8 mouse cellular contexts compared by ENCODE assay signal in genomic region chr3:126746148-126746803, GRCm38 (mm10).
A peak's percentile ranks its signal among the peaks of the same experiment; 100 is the strongest.
DNase-seq lines count a peak whose midpoint lies in the region; ATAC-seq lines count a peak whose summit lies in the region.

No protein-coding gene starts in this region.

- ATAC-seq in forebrain, embryonic 12.5 days (ENCODE audit: low FRiP score), result 0 out of 2 replicates have a peak, but pooled peaks have one; percentile 40
- ATAC-seq in megakaryocyte progenitor cell, adult 5-6 weeks (replicated peaks; ENCODE audit: poor library complexity), result peak; percentile 62

- no peak overlapping the region for H3K4me2 ChIP-seq in forebrain, embryonic 12.5 days

- no peaks in the 10 kb centered on the region for H3K36me3 ChIP-seq in forebrain, embryonic 12.5 days (replicated peaks)
- H3K36me3 ChIP-seq in forebrain, embryonic 10.5 days (replicated peaks), result no peaks in the 10 kb centered on the region

- no peak overlapping the region for H3K4me3 ChIP-seq in forebrain, embryonic 12.5 days (replicated peaks)
- H3K4me3 ChIP-seq in forebrain, embryonic 10.5 days, result no peak overlapping the region

- H3K27ac ChIP-seq in forebrain, embryonic 12.5 days, result no peak overlapping the region
- no peak overlapping the region for H3K27ac ChIP-seq in forebrain, embryonic 10.5 days

- WGBS in forebrain, embryonic 12.5 days, result 78% methylated on average over 11 of the region's 11 CpGs
- 89% methylated on average over 11 of the region's 11 CpGs for WGBS in forebrain, embryonic 10.5 days

- no peaks in the 10 kb centered on the region for H3K9me3 ChIP-seq in forebrain, embryonic 12.5 days
- H3K9me3 ChIP-seq in forebrain, embryonic 10.5 days, result no peaks in the 10 kb centered on the region

- no peak overlapping the region for H3K9ac ChIP-seq in forebrain, embryonic 12.5 days

- no peak for DNase-seq in forebrain, embryonic 10.5 days (ENCODE audit: extremely low spot score, low spot score)
- peak; percentile 8 for DNase-seq in R1 (ENCODE audit: low read depth, low spot score)
- peak; percentile 44 for DNase-seq in heart, postnatal 25 days (ENCODE audit: low spot score)
- no peak for DNase-seq in right cerebral cortex, postnatal 25 days
- no peak for DNase-seq in left cerebral cortex, adult 11 months (ENCODE audit: low spot score)
- DNase-seq in ovary, postnatal 14 days (ENCODE audit: low spot score), result no peak

- H3K4me1 ChIP-seq in forebrain, embryonic 12.5 days, result peaks cover 12% of the 10 kb centered on the region
- H3K4me1 ChIP-seq in forebrain, embryonic 10.5 days, result peaks cover 9% of the 10 kb centered on the region

- no peaks in the 10 kb centered on the region for H3K27me3 ChIP-seq in forebrain, embryonic 12.5 days
- H3K27me3 ChIP-seq in forebrain, embryonic 10.5 days (ENCODE audit: poor library complexity, severe bottlenecking), result no peaks in the 10 kb centered on the region

- intact Hi-C loops in heart, postnatal 25 days (cut with DNase I), result no loop called here

Comparison
In these comparisons a context has a peak if more than half of its experiments do, and no peak if none do; other contexts are left out.
1. DNase-seq: peak in R1 (single experiment) and heart, postnatal 25 days (single experiment); none in forebrain, embryonic 10.5 days (single experiment), right cerebral cortex, postnatal 25 days (single experiment), left cerebral cortex, adult 11 months (single experiment) and ovary, postnatal 14 days (single experiment).